Mouse (Mus musculus) embryonic facial prominence, embryonic 10.5 days (tissue): ENCODE results near the gene Haus6. TPM values are rescaled to one million over a fixed set of nuclear protein-coding genes. Genes with fewer than 3 reads are reported as not detected.

ENCODE experiments used
- polyA plus RNA-seq: library from polyadenylated mRNA; unstranded; fragments of >200 nt; fragmentation: Nextera tagmentation; extraction: Ambion mirVana; gene quantifications from 2 replicates; pipeline ENCODE4 v1.2.1, GENCODE M21; 2016

Haus6 gene
- polyA plus RNA-seq, 1 experiment from 2014 or later = 31.7 TPM

Other genes starting within 250 kb of the Haus6 start
- not detected in 2 replicates for gene Saxo1, start 53.7 kb downstream of the Haus6 start, polyA plus RNA-seq
- gene Rraga, start 36.4 kb downstream of the Haus6 start, polyA plus RNA-seq = 60.7 and 66.2 TPM in 2 replicates
- gene Plin2, start 58.0 kb upstream of the Haus6 start, polyA plus RNA-seq = 70.4 and 75.4 TPM in 2 replicates
- gene Dennd4c, start 136.5 kb upstream of the Haus6 start, polyA plus RNA-seq = 6.1 and 6.2 TPM in 2 replicates
- 664 and 683 TPM in 2 replicates for gene Rps6, start 245.4 kb upstream of the Haus6 start, polyA plus RNA-seq